Mouse (Mus musculus) limb, embryonic 14.5 days (tissue): Measurements from ENCODE around the gene Adora3. TPM values are rescaled to one million over a fixed set of nuclear protein-coding genes. Genes with fewer than 3 reads are reported as not detected.

Experiments used
- ATAC-seq: fragments of 200-750 bp; cut with Nextera tagmentation; 2 replicates; pipeline ENCODE4 v1.8.0; 2017; ENCODE audit warnings: low read depth, moderate number of reproducible peaks, moderate TSS enrichment; ENCODE audit not compliant: low FRiP score
- DNase-seq: peaks from one replicate; pipeline ENCODE4 v3.0.0-alpha.2; 2015; ENCODE audit warnings: low spot score
- H3K27ac ChIP-seq: fragments of 300-500 bp; sonication (generic); replicated peaks from 2 replicates; pipeline ENCODE4 v1.5.1; 2014; ENCODE audit warnings: low read depth, mild to moderate bottlenecking, low read length, moderate library complexity, mixed read lengths
- H3K27me3 ChIP-seq: fragments of 300-500 bp; sonication (generic); 2 replicates; pipeline ENCODE4 v1.6.1; 2014; ENCODE audit warnings: low read length, mixed read lengths; ENCODE audit not compliant: control insufficient read depth, insufficient read depth
- H3K36me3 ChIP-seq: fragments of 300-500 bp; sonication (generic); 2 replicates; pipeline ENCODE4 v1.6.1; 2014; ENCODE audit warnings: mild to moderate bottlenecking, low read length, moderate library complexity, mixed read lengths; ENCODE audit not compliant: control insufficient read depth, insufficient read depth
- H3K4me1 ChIP-seq: fragments of 300-500 bp; sonication (generic); 2 replicates; pipeline ENCODE4 v1.6.1; 2014; ENCODE audit warnings: antibody characterized with exemption, low read length, mixed read lengths; ENCODE audit not compliant: control insufficient read depth, insufficient read depth
- H3K4me2 ChIP-seq: fragments of 300-500 bp; sonication (generic); replicated peaks from 2 replicates; pipeline ENCODE4 v1.6.1; 2014; ENCODE audit warnings: low read depth, mild to moderate bottlenecking, low read length, moderate library complexity; ENCODE audit not compliant: severe bottlenecking
- H3K4me3 ChIP-seq: fragments of 300-500 bp; sonication (generic); replicated peaks from 2 replicates; pipeline ENCODE4 v1.5.1; 2014; ENCODE audit warnings: low read length
- H3K9ac ChIP-seq: fragments of 300-500 bp; sonication (generic); 2 replicates; pipeline ENCODE4 v1.6.1; 2014; ENCODE audit warnings: mild to moderate bottlenecking, low read depth, low read length, moderate library complexity; ENCODE audit not compliant: severe bottlenecking
- H3K9me3 ChIP-seq: fragments of 300-500 bp; sonication (generic); 2 replicates; pipeline ENCODE4 v1.6.1; 2016; ENCODE audit warnings: low read length; ENCODE audit not compliant: control insufficient read depth
- POLR2A ChIP-seq: fragments of 200-500 bp; IDR thresholded peaks from 2 replicates; pipeline ENCODE4 v1.8.0; 2012; ENCODE audit warnings: inconsistent platforms, mild to moderate bottlenecking, moderate library complexity, borderline replicate concordance; ENCODE audit not compliant: insufficient read depth, insufficient read length; ENCODE audit errors: extremely low read depth
- WGBS: fragments of 180-500 bp; shearing (Covaris S2); extraction: QIAGEN DNeasy Blood & Tissue Kit; methylation state at CpG from one replicate; pipeline ENCODE4 v1.1.7; 2014; 5-methylcytosine and 5-hydroxymethylcytosine counted together
- polyA plus RNA-seq, 2 experiments: library from polyadenylated mRNA; depleted of rRNA in 1 of 2; stranded (reverse) in 1 of 2; unstranded in 1 of 2; fragments of >200 nt; fragmentation: Nextera tagmentation in 1 of 2; extraction: Ambion mirVana in 1 of 2; gene quantifications; 2 replicates each; pipeline versions ENCODE4 v1.2.1 to v1.2.3; 2012 to 2014

The Adora3 gene
- polyA plus RNA-seq, 2 experiments = 2.1 to 2.8 TPM

DNA sequence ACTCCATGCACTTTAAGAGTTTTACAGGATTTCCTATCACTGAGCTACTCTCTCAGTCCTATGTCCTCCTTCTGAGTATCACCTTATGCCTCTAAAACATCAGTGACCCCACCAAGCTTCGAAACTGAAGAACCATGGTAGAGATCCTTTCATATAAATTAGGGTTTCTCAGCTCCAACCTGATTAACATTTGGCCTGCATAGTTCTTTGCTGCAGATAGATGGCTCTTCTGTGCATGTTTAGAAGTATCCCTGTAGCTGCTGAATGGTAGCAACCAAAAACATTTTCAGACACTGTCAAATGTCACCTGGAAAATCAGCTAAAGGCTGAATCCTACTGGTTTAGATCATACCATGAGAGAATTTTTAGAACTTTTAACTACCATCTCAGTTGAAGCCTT, 86.6 kb downstream of the Adora3 start:
- H3K27ac ChIP-seq = no peak overlapping the region
- no peak overlapping the region; the same call in 1 of the 2 replicates for H3K4me3 ChIP-seq
- no peak for ATAC-seq
- H3K9ac ChIP-seq = no peak overlapping the region
- no peaks in the 10 kb centered on the region for H3K27me3 ChIP-seq
- H3K4me2 ChIP-seq = no peak overlapping the region
- 91% methylated on average over 1 of the region's 1 CpGs for WGBS
- peaks cover 16% of the 10 kb centered on the region for H3K4me1 ChIP-seq
- H3K9me3 ChIP-seq = no peaks in the 10 kb centered on the region
- H3K36me3 ChIP-seq = peaks cover 37% of the 10 kb centered on the region
- DNase-seq = no peak
- TF ChIP-seq POLR2A = no peak

DNA sequence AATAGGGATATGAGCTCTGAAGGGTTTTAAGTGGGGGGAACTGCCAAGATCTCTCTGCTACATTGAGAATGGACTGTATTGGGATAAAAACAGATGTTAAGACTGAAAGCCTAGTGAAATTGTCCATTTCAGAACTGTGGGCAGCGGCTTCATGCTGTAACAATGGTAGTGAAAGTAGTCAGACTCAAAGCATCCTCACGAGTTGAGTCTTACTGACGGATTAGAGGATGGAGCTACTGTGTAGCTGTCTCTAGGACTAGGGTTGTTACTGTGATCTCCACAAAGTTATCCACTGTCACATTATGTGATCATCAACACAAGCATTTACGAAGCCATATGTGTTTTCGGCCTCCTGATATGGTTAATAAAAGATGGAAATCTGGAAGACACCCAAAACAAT, 87.5 kb downstream of the Adora3 start:
- Histone ChIP-seq H3K36me3 (peaks cover 37% of the 10 kb centered on the region), H3K4me1 (peaks cover 16% of the 10 kb centered on the region), H3K4me2 (peak overlapping the region; percentile 57), H3K27ac (no peak overlapping the region), H3K9ac (peak overlapping the region; percentile 92), H3K9me3 (no peaks in the 10 kb centered on the region), H3K4me3 (peak overlapping the region; percentile 97), H3K27me3 (no peaks in the 10 kb centered on the region)
- ATAC-seq (no peak), DNase-seq (no peak)
- 47% methylated on average over 5 of the region's 5 CpGs for WGBS
- no peak for TF ChIP-seq POLR2A

Other genes starting within 250 kb of the Adora3 start
- gene Ddx20, start 183.3 kb upstream of the Adora3 start, polyA plus RNA-seq (2012; rRNA removed) = 19.8 and 20.5 TPM in 2 replicates
- 28.8 and 34.9 TPM in 2 replicates for gene Ddx20, start 183.3 kb upstream of the Adora3 start, polyA plus RNA-seq (2014; fragmentation: Nextera tagmentation; extraction: Ambion mirVana)
- gene Inka2, start 166.3 kb upstream of the Adora3 start, polyA plus RNA-seq (2012; rRNA removed) = 4.6 and 5.9 TPM in 2 replicates
- 1.4 and 1.7 TPM in 2 replicates for gene Inka2, start 166.3 kb upstream of the Adora3 start, polyA plus RNA-seq (2014; fragmentation: Nextera tagmentation; extraction: Ambion mirVana)
- gene Rap1a, start 69.5 kb upstream of the Adora3 start, polyA plus RNA-seq (2012; rRNA removed) = 35.5 and 45.1 TPM in 2 replicates
- gene Rap1a, start 69.5 kb upstream of the Adora3 start, polyA plus RNA-seq (2014; fragmentation: Nextera tagmentation; extraction: Ambion mirVana) = 73.9 and 77.7 TPM in 2 replicates
- gene Tmigd3, start within 50 bp of the Adora3 start, polyA plus RNA-seq (2012; rRNA removed) = 0.21 TPM in 1 of 2 replicates, not detected in the other
- gene Tmigd3, start within 50 bp of the Adora3 start, polyA plus RNA-seq (2014; fragmentation: Nextera tagmentation; extraction: Ambion mirVana) = 0.23 and 0.33 TPM in 2 replicates
- gene I830077J02Rik, start 61.8 kb downstream of the Adora3 start, polyA plus RNA-seq (2012; rRNA removed) = 0.41 and 0.69 TPM in 2 replicates
- 0.66 and 0.88 TPM in 2 replicates for gene I830077J02Rik, start 61.8 kb downstream of the Adora3 start, polyA plus RNA-seq (2014; fragmentation: Nextera tagmentation; extraction: Ambion mirVana)
- 92.1 and 100 TPM in 2 replicates for gene Wdr77, start 88.5 kb downstream of the Adora3 start, polyA plus RNA-seq (2012; rRNA removed)
- 107 and 111 TPM in 2 replicates for gene Wdr77, start 88.5 kb downstream of the Adora3 start, polyA plus RNA-seq (2014; fragmentation: Nextera tagmentation; extraction: Ambion mirVana)
- gene Atp5f1, start 89.2 kb downstream of the Adora3 start, polyA plus RNA-seq (2012; rRNA removed) = 162 and 233 TPM in 2 replicates
- 409 and 438 TPM in 2 replicates for gene Atp5f1, start 89.2 kb downstream of the Adora3 start, polyA plus RNA-seq (2014; fragmentation: Nextera tagmentation; extraction: Ambion mirVana)
- 3.4 and 3.6 TPM in 2 replicates for gene Ovgp1, start 102.9 kb downstream of the Adora3 start, polyA plus RNA-seq (2012; rRNA removed)
- 0.37 and 0.94 TPM in 2 replicates for gene Ovgp1, start 102.9 kb downstream of the Adora3 start, polyA plus RNA-seq (2014; fragmentation: Nextera tagmentation; extraction: Ambion mirVana)
- 0.09 TPM in 1 of 2 replicates, not detected in the other for gene Pifo, start 143.8 kb downstream of the Adora3 start, polyA plus RNA-seq (2012; rRNA removed)
- not detected in 2 replicates for gene Pifo, start 143.8 kb downstream of the Adora3 start, polyA plus RNA-seq (2014; fragmentation: Nextera tagmentation; extraction: Ambion mirVana)
- gene Chil5, start 162.0 kb downstream of the Adora3 start, polyA plus RNA-seq (2012; rRNA removed) = 0.05 TPM in 1 of 2 replicates, not detected in the other
- gene Chil5, start 162.0 kb downstream of the Adora3 start, polyA plus RNA-seq (2014; fragmentation: Nextera tagmentation; extraction: Ambion mirVana) = not detected in 2 replicates
- gene Chia1, start 242.4 kb downstream of the Adora3 start, polyA plus RNA-seq (2012; rRNA removed) = 0.04 and 0.08 TPM in 2 replicates
- gene Chia1, start 242.4 kb downstream of the Adora3 start, polyA plus RNA-seq (2014; fragmentation: Nextera tagmentation; extraction: Ambion mirVana) = not detected in 2 replicates